Comparison of ENCODE assay signal across 28 mouse cellular contexts in the genomic region with DNA sequence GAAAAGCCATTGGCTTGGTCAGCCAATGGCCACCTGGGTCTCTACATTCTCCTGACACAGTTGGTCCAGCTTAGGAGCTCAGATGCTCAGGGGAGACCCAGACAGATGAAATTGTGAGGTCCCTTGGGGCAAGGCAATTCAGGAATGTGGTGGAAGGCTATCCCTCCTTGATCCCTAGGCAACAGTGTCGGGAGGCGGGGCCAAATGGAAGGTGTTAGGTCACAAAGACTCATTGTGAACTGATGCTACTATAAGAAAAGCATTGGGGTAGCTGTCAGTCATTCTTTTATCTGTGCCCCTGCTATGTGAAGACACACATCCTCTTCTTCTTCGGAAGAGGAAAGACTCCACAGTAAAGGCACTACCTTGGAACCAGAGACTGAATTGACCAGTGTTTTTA. TPM values are rescaled to one million over a fixed set of nuclear protein-coding genes. Genes with fewer than 3 reads are reported as not detected.
DNase-seq lines count a peak whose midpoint lies in the region; TF ChIP-seq lines count a peak whose summit lies in the region.
"Had no signal": no experiment of that assay in that cellular context is flagged by ENCODE, and none has a peak within 500 bp of the region (broad histone marks: within the 10 kb centered on the region; RNA-seq: fewer than 3 reads in every experiment).

No protein-coding gene starts in this region.

- peak; percentile 31; the same call in 1 of the 2 replicates for TF ChIP-seq POLR2A in testis, adult 2 months (IDR thresholded peaks at IDR 0.05; ENCODE audit: control insufficient read depth, low read depth, low read length)

- H3K27me3 ChIP-seq in testis, adult 2 months (ENCODE audit: control insufficient read depth, insufficient read depth, low read length), result no peaks in the 10 kb centered on the region
- H3K27me3 ChIP-seq: CH12.LX; embryonic facial prominence, embryonic 12.5 days; forebrain, embryonic 13.5 days; forebrain, embryonic 15.5 days; Patski had no signal

- H3K36me3 ChIP-seq in testis, adult 2 months (ENCODE audit: control insufficient read depth, insufficient read depth, low read length), result no peaks in the 10 kb centered on the region
- H3K36me3 ChIP-seq: embryonic facial prominence, embryonic 10.5 days; embryonic facial prominence, embryonic 12.5 days; forebrain, embryonic 15.5 days; G1E had no signal

- no peak for TF ChIP-seq CTCF in testis, adult 2 months (IDR thresholded peaks at IDR 0.05; ENCODE audit: control insufficient read depth, insufficient read depth, insufficient replicate concordance, low read depth, low read length)

- peak; percentile 69 for DNase-seq in heart, adult 11 months
- no peak for DNase-seq in heart, postnatal 14 days
- DNase-seq in right cerebral cortex, postnatal 10 days (ENCODE audit: low spot score in 2 of 2), result peak; percentile 15 to 18
- DNase-seq in right cerebral cortex, adult 18-20 months, result no peak
- DNase-seq in testis, postnatal 10 days (ENCODE audit: low spot score), result no peak
- peak; percentile 16 for DNase-seq in thymus, postnatal 4 days
- DNase-seq in thymus, postnatal 36 days, result no peak
- DNase-seq: adrenal gland, adult 8-10 months; adrenal gland, postnatal 14 days; adrenal gland, postnatal 36 days; B cell, adult 2 months; cerebellum, adult 11-12 months; cerebellum, adult 2 months; cerebellum, adult 9-10 months; cerebellum, postnatal 10 days; cerebellum, postnatal 25 days had no signal

- intact Hi-C loops in heart, postnatal 14 days (cut with DNase I), result no loop called here

- peaks cover 3% of the 10 kb centered on the region for H3K4me1 ChIP-seq in testis, adult 2 months (ENCODE audit: control insufficient read depth, insufficient read depth, low read length)
- H3K4me1 ChIP-seq: embryonic facial prominence, embryonic 12.5 days; forebrain, embryonic 13.5 days had no signal

- H3K4me3 ChIP-seq in testis, adult 2 months (ENCODE audit: control insufficient read depth, low read depth, low read length), result peak overlapping the region; percentile 46
- H3K4me3 ChIP-seq: embryonic facial prominence, embryonic 10.5 days; embryonic facial prominence, embryonic 12.5 days; forebrain, embryonic 13.5 days; forebrain, embryonic 15.5 days had no signal

- no peak overlapping the region for H3K27ac ChIP-seq in testis, adult 2 months (ENCODE audit: control insufficient read depth, insufficient read depth, low read depth, low read length)
- H3K27ac ChIP-seq: embryonic facial prominence, embryonic 10.5 days; embryonic facial prominence, embryonic 12.5 days; forebrain, embryonic 13.5 days; forebrain, embryonic 15.5 days had no signal

RNA-seq across cellular contexts. Expression of a gene that starts 3.6 kb away (rescaled TPM):
- not detected for total RNA-seq in heart, postnatal 14 days (2021)
- polyA plus RNA-seq in testis, adult 2 months (2012; rRNA removed), result not detected in 2 replicates
- total RNA-seq: adrenal gland, adult 8-10 months; adrenal gland, postnatal 14 days; adrenal gland, postnatal 36 days; CH12.LX; G1E had no signal
- polyA plus RNA-seq: CD4-positive, CD25-positive, alpha-beta regulatory T cell, adult 4 months; cerebellum, adult 2 months; cortical plate, adult 2 months; embryonic facial prominence, embryonic 10.5 days; embryonic facial prominence, embryonic 12.5 days; embryonic facial prominence, embryonic 14.5 days; forebrain, embryonic 11.5 days; forebrain, embryonic 13.5 days; forebrain, embryonic 15.5 days; G1E; Patski had no signal

Comparison
In these comparisons a context has a peak if more than half of its experiments do, and no peak if none do; other contexts are left out.
1. DNase-seq: peak in heart, adult 11 months (single experiment), right cerebral cortex, postnatal 10 days (2 of 2) and thymus, postnatal 4 days (single experiment); none in heart, postnatal 14 days (0 of 2), right cerebral cortex, adult 18-20 months (single experiment), testis, postnatal 10 days (single experiment) and thymus, postnatal 36 days (0 of 2).